Mouse (Mus musculus): ENCODE results near the gene Tpcn1. TPM values are rescaled to one million over a fixed set of nuclear protein-coding genes. Genes with fewer than 3 reads are reported as not detected.

Tpcn1 gene
- 14.5 and 14.6 TPM in 2 replicates for polyA plus RNA-seq (2014; fragmentation: Nextera tagmentation; extraction: Ambion mirVana)

GRCm38 (mm10) chr5:120588569-120589094, at the start of gene Tpcn1, which contains the start of gene Iqcd:
Gene Tpcn1, minus strand, starts transcription at chr5:120588673.
Gene Iqcd, plus strand, starts transcription at chr5:120589016.
- Histone ChIP-seq H3K4me2 (ENCODE audit: low read depth, low read length, severe bottlenecking) (peak within 1 kb of the TSS; percentile 95), H3K9me3 (ENCODE audit: control insufficient read depth, low read length) (no peaks in the 10 kb centered on the region), H3K27me3 (ENCODE audit: control insufficient read depth, insufficient read depth, low read length) (no peaks in the 10 kb centered on the region), H3K9ac (ENCODE audit: low read length) (peak within 1 kb of the TSS; percentile 82), H3K36me3 (ENCODE audit: control insufficient read depth, insufficient read depth, low read length) (no peaks in the 10 kb centered on the region), H3K4me1 (replicated peaks; ENCODE audit: control insufficient read depth, insufficient read depth, low read length) (peaks cover 10% of the 10 kb centered on the region), H3K27ac (ENCODE audit: low read depth, low read length) (no peak within 1 kb of the TSS), H3K4me3 (ENCODE audit: low read depth, low read length) (peak within 1 kb of the TSS; percentile 67)
- peak; percentile 99 for DNase-seq (ENCODE audit: low spot score)
- under 1% methylated on average over 35 of the region's 35 CpGs for WGBS
- peak; percentile 98 for ATAC-seq (replicated peaks; ENCODE audit: low FRiP score)

- Histone ChIP-seq H3K36me3 (ENCODE audit: control insufficient read depth, insufficient read depth, low read length) (no peaks in the 10 kb centered on the region), H3K27me3 (ENCODE audit: control insufficient read depth, insufficient read depth, low read length) (no peaks in the 10 kb centered on the region; the same call in 1 of the 2 replicates), H3K4me1 (replicated peaks; ENCODE audit: control insufficient read depth, insufficient read depth, low read length) (no peaks in the 10 kb centered on the region), H3K9ac (ENCODE audit: low read length) (no peak overlapping the region), H3K27ac (ENCODE audit: low read depth, low read length) (no peak overlapping the region), H3K9me3 (ENCODE audit: control insufficient read depth, low read length) (no peaks in the 10 kb centered on the region), H3K4me3 (ENCODE audit: low read depth, low read length) (no peak overlapping the region), H3K4me2 (ENCODE audit: low read depth, low read length, severe bottlenecking) (no peak overlapping the region)
- ATAC-seq (replicated peaks; ENCODE audit: low FRiP score) (no peak), DNase-seq (ENCODE audit: low spot score) (no peak)
- WGBS, result 91% methylated on average over 5 of the region's 5 CpGs
These were observed 47.2 kb upstream of the Tpcn1 start for GRCm38 (mm10) chr5:120635633-120636032.

- Histone ChIP-seq H3K4me3 (ENCODE audit: low read depth, low read length) (no peak overlapping the region), H3K4me1 (replicated peaks; ENCODE audit: control insufficient read depth, insufficient read depth, low read length) (no peaks in the 10 kb centered on the region), H3K27me3 (ENCODE audit: control insufficient read depth, insufficient read depth, low read length) (no peaks in the 10 kb centered on the region; the same call in 1 of the 2 replicates), H3K27ac (ENCODE audit: low read depth, low read length) (no peak overlapping the region), H3K4me2 (ENCODE audit: low read depth, low read length, severe bottlenecking) (no peak overlapping the region), H3K9me3 (ENCODE audit: control insufficient read depth, low read length) (no peaks in the 10 kb centered on the region), H3K9ac (ENCODE audit: low read length) (no peak overlapping the region), H3K36me3 (ENCODE audit: control insufficient read depth, insufficient read depth, low read length) (no peaks in the 10 kb centered on the region)
- DNase-seq (ENCODE audit: low spot score) (no peak), ATAC-seq (replicated peaks; ENCODE audit: low FRiP score) (no peak)
- WGBS, result 67% methylated on average over 5 of the region's 5 CpGs
These were observed 46.4 kb upstream of the Tpcn1 start for GRCm38 (mm10) chr5:120634860-120635259.

- Histone ChIP-seq H3K36me3 (ENCODE audit: control insufficient read depth, insufficient read depth, low read length) (no peaks in the 10 kb centered on the region), H3K27me3 (ENCODE audit: control insufficient read depth, insufficient read depth, low read length) (no peaks in the 10 kb centered on the region; the same call in 1 of the 2 replicates), H3K4me2 (ENCODE audit: low read depth, low read length, severe bottlenecking) (no peak within 1 kb of the TSS), H3K9me3 (ENCODE audit: control insufficient read depth, low read length) (no peaks in the 10 kb centered on the region), H3K4me3 (ENCODE audit: low read depth, low read length) (no peak within 1 kb of the TSS), H3K27ac (ENCODE audit: low read depth, low read length) (no peak within 1 kb of the TSS), H3K4me1 (replicated peaks; ENCODE audit: control insufficient read depth, insufficient read depth, low read length) (no peaks in the 10 kb centered on the region), H3K9ac (ENCODE audit: low read length) (no peak within 1 kb of the TSS)
- no peak for ATAC-seq (replicated peaks; ENCODE audit: low FRiP score)
- no peak for DNase-seq (ENCODE audit: low spot score)
- 63% methylated on average over 9 of the region's 9 CpGs for WGBS
These were observed 45.7 kb upstream of the Tpcn1 start, which contains the start of gene Cfap73 for GRCm38 (mm10) chr5:120634131-120634530. Gene Cfap73, minus strand, starts transcription at chr5:120634235.

GRCm38 (mm10) chr5:120631892-120632291, 43.4 kb upstream of the Tpcn1 start:
- Histone ChIP-seq H3K9ac (ENCODE audit: low read length) (no peak overlapping the region), H3K4me2 (ENCODE audit: low read depth, low read length, severe bottlenecking) (no peak overlapping the region), H3K4me3 (ENCODE audit: low read depth, low read length) (no peak overlapping the region), H3K9me3 (ENCODE audit: control insufficient read depth, low read length) (no peaks in the 10 kb centered on the region), H3K27ac (ENCODE audit: low read depth, low read length) (no peak overlapping the region), H3K36me3 (ENCODE audit: control insufficient read depth, insufficient read depth, low read length) (no peaks in the 10 kb centered on the region), H3K4me1 (replicated peaks; ENCODE audit: control insufficient read depth, insufficient read depth, low read length) (no peaks in the 10 kb centered on the region), H3K27me3 (ENCODE audit: control insufficient read depth, insufficient read depth, low read length) (no peaks in the 10 kb centered on the region; the same call in 1 of the 2 replicates)
- ATAC-seq (replicated peaks; ENCODE audit: low FRiP score) (no peak), DNase-seq (ENCODE audit: low spot score) (no peak)
- 89% methylated on average over 5 of the region's 5 CpGs for WGBS

GRCm38 (mm10) chr5:120631128-120631527, 42.7 kb upstream of the Tpcn1 start:
- Histone ChIP-seq H3K4me2 (ENCODE audit: low read depth, low read length, severe bottlenecking) (peak overlapping the region; percentile 35; the same call in 1 of the 2 replicates), H3K9ac (ENCODE audit: low read length) (no peak overlapping the region), H3K27ac (ENCODE audit: low read depth, low read length) (no peak overlapping the region), H3K4me3 (ENCODE audit: low read depth, low read length) (no peak overlapping the region), H3K4me1 (replicated peaks; ENCODE audit: control insufficient read depth, insufficient read depth, low read length) (no peaks in the 10 kb centered on the region), H3K27me3 (ENCODE audit: control insufficient read depth, insufficient read depth, low read length) (no peaks in the 10 kb centered on the region; the same call in 1 of the 2 replicates), H3K9me3 (ENCODE audit: control insufficient read depth, low read length) (no peaks in the 10 kb centered on the region), H3K36me3 (ENCODE audit: control insufficient read depth, insufficient read depth, low read length) (no peaks in the 10 kb centered on the region)
- 10% methylated on average over 29 of the region's 29 CpGs for WGBS
- ATAC-seq (replicated peaks; ENCODE audit: low FRiP score) (no peak), DNase-seq (ENCODE audit: low spot score) (no peak)

DNA sequence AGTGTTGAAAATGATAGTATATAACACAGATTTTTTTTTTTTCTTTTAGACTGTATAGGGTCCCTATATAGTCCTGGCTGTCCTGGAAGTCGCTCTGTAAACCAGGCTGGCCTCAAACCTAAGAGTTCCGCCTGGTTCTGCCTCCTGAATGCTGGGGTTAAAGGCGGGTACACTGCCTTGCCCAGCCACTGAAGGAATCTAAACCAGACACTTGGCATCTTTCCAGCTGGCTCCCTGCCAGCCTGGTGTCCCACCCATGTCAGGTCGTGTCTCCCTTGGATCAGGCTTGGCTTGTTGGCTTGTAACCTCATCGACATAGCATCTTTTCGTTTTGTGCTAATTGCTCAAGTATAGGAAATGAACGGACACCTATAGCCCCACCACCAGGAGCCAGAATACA, 40.2 kb upstream of the Tpcn1 start:
- Histone ChIP-seq H3K36me3 (ENCODE audit: control insufficient read depth, insufficient read depth, low read length) (peaks cover 3% of the 10 kb centered on the region; the same call in 1 of the 2 replicates), H3K4me3 (ENCODE audit: low read depth, low read length) (no peak overlapping the region), H3K27me3 (ENCODE audit: control insufficient read depth, insufficient read depth, low read length) (no peaks in the 10 kb centered on the region; the same call in 1 of the 2 replicates), H3K9ac (ENCODE audit: low read length) (no peak overlapping the region), H3K4me1 (replicated peaks; ENCODE audit: control insufficient read depth, insufficient read depth, low read length) (no peaks in the 10 kb centered on the region), H3K27ac (ENCODE audit: low read depth, low read length) (no peak overlapping the region), H3K9me3 (ENCODE audit: control insufficient read depth, low read length) (no peaks in the 10 kb centered on the region), H3K4me2 (ENCODE audit: low read depth, low read length, severe bottlenecking) (no peak overlapping the region)
- no peak for DNase-seq (ENCODE audit: low spot score)
- ATAC-seq (replicated peaks; ENCODE audit: low FRiP score), result no peak
- 82% methylated on average over 7 of the region's 7 CpGs for WGBS

- H3K36me3 ChIP-seq (ENCODE audit: control insufficient read depth, insufficient read depth, low read length), result peaks cover 4% of the 10 kb centered on the region; the same call in 1 of the 2 replicates
These were observed 39.2 kb upstream of the Tpcn1 start for GRCm38 (mm10) chr5:120627515-120628300.

More at GRCm38 (mm10) chr5:120627515-120628300, 39.2 kb upstream of the Tpcn1 start:
- Histone ChIP-seq H3K4me2 (ENCODE audit: low read depth, low read length, severe bottlenecking) (no peak overlapping the region), H3K9ac (ENCODE audit: low read length) (no peak overlapping the region), H3K9me3 (ENCODE audit: control insufficient read depth, low read length) (no peaks in the 10 kb centered on the region), H3K27ac (ENCODE audit: low read depth, low read length) (no peak overlapping the region), H3K4me3 (ENCODE audit: low read depth, low read length) (no peak overlapping the region), H3K4me1 (replicated peaks; ENCODE audit: control insufficient read depth, insufficient read depth, low read length) (no peaks in the 10 kb centered on the region), H3K27me3 (ENCODE audit: control insufficient read depth, insufficient read depth, low read length) (no peaks in the 10 kb centered on the region; the same call in 1 of the 2 replicates)
- ATAC-seq (replicated peaks; ENCODE audit: low FRiP score) (no peak), DNase-seq (ENCODE audit: low spot score) (no peak)
- WGBS, result 89% methylated on average over 15 of the region's 15 CpGs
